Mouse (Mus musculus): Measurements from ENCODE around the gene Pabpc1l.

- no peak for TF ChIP-seq CTCF (IDR thresholded peaks at IDR 0.05; ENCODE audit: low read depth)
- TF ChIP-seq EP300 (IDR thresholded peaks at IDR 0.05; ENCODE audit: low read depth), result no peak
Observed at GRCm38 (mm10) chr2:163976448-163976847, 48.8 kb upstream of the Pabpc1l start.
